Mouse (Mus musculus) heart, embryonic 15.5 days (tissue): ENCODE results near the gene Ppp1r9a. TPM values are rescaled to one million over a fixed set of nuclear protein-coding genes. Genes with fewer than 3 reads are reported as not detected.

Source experiments
- ATAC-seq: fragments of 200-750 bp; cut with Nextera tagmentation; replicated peaks from 2 replicates; pipeline ENCODE4 v1.8.0; 2017; ENCODE audit warnings: low read depth, moderate TSS enrichment; ENCODE audit not compliant: insufficient number of reproducible peaks, insufficient read depth, low FRiP score
- H3K27ac ChIP-seq: fragments of 300-500 bp; sonication (generic); 2 replicates; pipeline ENCODE4 v1.5.1; 2015; ENCODE audit warnings: mild to moderate bottlenecking, inconsistent platforms
- H3K27me3 ChIP-seq: fragments of 300-500 bp; sonication (generic); 2 replicates; pipeline ENCODE4 v1.6.1; 2015; ENCODE audit warnings: inconsistent platforms
- H3K36me3 ChIP-seq: fragments of 300-500 bp; sonication (generic); 2 replicates; pipeline ENCODE4 v1.6.1; 2015; ENCODE audit warnings: mild to moderate bottlenecking, inconsistent platforms
- H3K4me1 ChIP-seq: fragments of 300-500 bp; sonication (generic); replicated peaks from 2 replicates; pipeline ENCODE4 v1.6.1; 2015; ENCODE audit warnings: inconsistent platforms
- H3K4me2 ChIP-seq: fragments of 300-500 bp; sonication (generic); 2 replicates; pipeline ENCODE4 v1.6.1; 2015; ENCODE audit warnings: inconsistent platforms, mild to moderate bottlenecking, moderate library complexity
- H3K4me3 ChIP-seq: fragments of 300-500 bp; sonication (generic); 2 replicates; pipeline ENCODE4 v1.5.1; 2015; ENCODE audit warnings: mild to moderate bottlenecking, inconsistent platforms
- H3K9ac ChIP-seq: fragments of 300-500 bp; sonication (generic); 2 replicates; pipeline ENCODE4 v1.6.1; 2015; ENCODE audit warnings: mild to moderate bottlenecking, inconsistent platforms
- H3K9me3 ChIP-seq: fragments of 300-500 bp; sonication (generic); replicated peaks from 2 replicates; pipeline ENCODE4 v1.6.1; 2016; ENCODE audit warnings: inconsistent platforms
- WGBS: fragments of 180-500 bp; shearing (Covaris S2); methylation state at CpG from one replicate; pipeline ENCODE4 v1.1.7; 2015; ENCODE audit warnings: mixed read lengths; 5-methylcytosine and 5-hydroxymethylcytosine counted together
- polyA plus RNA-seq: library from polyadenylated mRNA; unstranded; fragments of >200 nt; fragmentation: Nextera tagmentation; extraction: Ambion mirVana; gene quantifications from 2 replicates; pipeline ENCODE4 v1.2.1, GENCODE M21; 2015

Ppp1r9a gene
- polyA plus RNA-seq, 1 experiment from 2014 or later: 13.5 TPM

GRCm38 (mm10) chr6:5109925-5110714 lies 207.4 kb downstream of the Ppp1r9a start:
- peak overlapping the region; percentile 53 for H3K4me3 ChIP-seq
- peaks cover 8% of the 10 kb centered on the region; the same call in 1 of the 2 replicates for H3K4me1 ChIP-seq
- peak; percentile 93 for ATAC-seq
- WGBS: 7% methylated on average over 18 of the region's 18 CpGs
- H3K9ac ChIP-seq: peak overlapping the region; percentile 44
- H3K27ac ChIP-seq: 0 out of 2 replicates have a peak overlapping the region, but pooled peaks have one; percentile 44
- peak overlapping the region; percentile 61 for H3K4me2 ChIP-seq
- no peaks in the 10 kb centered on the region for H3K27me3 ChIP-seq
- H3K36me3 ChIP-seq: no peaks in the 10 kb centered on the region; the same call in 1 of the 2 replicates
- H3K9me3 ChIP-seq: no peaks in the 10 kb centered on the region

GRCm38 (mm10) chr6:5110715-5111048 lies 208.0 kb downstream of the Ppp1r9a start:
- no peak for ATAC-seq
- WGBS: 15% methylated on average over 3 of the region's 3 CpGs

GRCm38 (mm10) chr6:5113103-5113502 lies 210.4 kb downstream of the Ppp1r9a start:
- no peak overlapping the region for H3K27ac ChIP-seq
- WGBS: 42% methylated on average over 8 of the region's 8 CpGs

More at GRCm38 (mm10) chr6:5110715-5111048, 208.0 kb downstream of the Ppp1r9a start:
- Histone ChIP-seq H3K4me3 (no peak overlapping the region), H3K36me3 (no peaks in the 10 kb centered on the region; the same call in 1 of the 2 replicates), H3K27me3 (no peaks in the 10 kb centered on the region), H3K9me3 (no peaks in the 10 kb centered on the region), H3K4me2 (no peak overlapping the region), H3K9ac (no peak overlapping the region), H3K4me1 (peaks cover 8% of the 10 kb centered on the region; the same call in 1 of the 2 replicates), H3K27ac (no peak overlapping the region)

GRCm38 (mm10) chr6:5113734-5114133 lies 211.0 kb downstream of the Ppp1r9a start:
- no peak for ATAC-seq
- Histone ChIP-seq H3K27me3 (no peaks in the 10 kb centered on the region), H3K4me1 (peaks cover 8% of the 10 kb centered on the region; the same call in 1 of the 2 replicates), H3K36me3 (no peaks in the 10 kb centered on the region; the same call in 1 of the 2 replicates), H3K9ac (no peak overlapping the region), H3K4me3 (no peak overlapping the region), H3K4me2 (no peak overlapping the region), H3K9me3 (no peaks in the 10 kb centered on the region), H3K27ac (no peak overlapping the region)
- 64% methylated on average over 5 of the region's 5 CpGs for WGBS

More at GRCm38 (mm10) chr6:5113103-5113502, 210.4 kb downstream of the Ppp1r9a start:
- H3K9ac ChIP-seq: no peak overlapping the region
- no peaks in the 10 kb centered on the region for H3K27me3 ChIP-seq
- no peaks in the 10 kb centered on the region; the same call in 1 of the 2 replicates for H3K36me3 ChIP-seq
- H3K4me3 ChIP-seq: no peak overlapping the region
- H3K4me1 ChIP-seq: peaks cover 8% of the 10 kb centered on the region; the same call in 1 of the 2 replicates
- H3K4me2 ChIP-seq: no peak overlapping the region
- ATAC-seq: no peak
- no peaks in the 10 kb centered on the region for H3K9me3 ChIP-seq

GRCm38 (mm10) chr6:5114857-5115256 lies 212.1 kb downstream of the Ppp1r9a start:
- no peaks in the 10 kb centered on the region for H3K9me3 ChIP-seq
- no peaks in the 10 kb centered on the region for H3K27me3 ChIP-seq
- no peaks in the 10 kb centered on the region; the same call in 1 of the 2 replicates for H3K36me3 ChIP-seq
- 86% methylated on average over 7 of the region's 7 CpGs for WGBS
- H3K27ac ChIP-seq: no peak overlapping the region
- no peak overlapping the region for H3K4me2 ChIP-seq
- no peak overlapping the region for H3K4me3 ChIP-seq
- 0 out of 2 replicates have a peak, but pooled peaks cover 6% of the 10 kb centered on the region for H3K4me1 ChIP-seq
- H3K9ac ChIP-seq: no peak overlapping the region
- no peak for ATAC-seq

GRCm38 (mm10) chr6:5119181-5119910 lies 216.6 kb downstream of the Ppp1r9a start:
- no peak for ATAC-seq
- 85% methylated on average over 15 of the region's 15 CpGs for WGBS
- H3K36me3 ChIP-seq: no peaks in the 10 kb centered on the region; the same call in 1 of the 2 replicates
- no peaks in the 10 kb centered on the region for H3K4me1 ChIP-seq
- no peak overlapping the region for H3K4me2 ChIP-seq
- no peaks in the 10 kb centered on the region for H3K9me3 ChIP-seq
- H3K27me3 ChIP-seq: no peaks in the 10 kb centered on the region
- H3K27ac ChIP-seq: no peak overlapping the region
- no peak overlapping the region for H3K4me3 ChIP-seq
- no peak overlapping the region for H3K9ac ChIP-seq

- Histone ChIP-seq H3K9ac (no peak overlapping the region), H3K36me3 (no peaks in the 10 kb centered on the region; the same call in 1 of the 2 replicates), H3K27me3 (no peaks in the 10 kb centered on the region), H3K4me1 (no peaks in the 10 kb centered on the region), H3K4me3 (no peak overlapping the region), H3K4me2 (no peak overlapping the region), H3K9me3 (no peaks in the 10 kb centered on the region), H3K27ac (no peak overlapping the region)
- ATAC-seq: no peak
- WGBS: 41% methylated on average over 3 of the region's 3 CpGs
Measured at GRCm38 (mm10) chr6:5120229-5120628, 217.5 kb downstream of the Ppp1r9a start.

GRCm38 (mm10) chr6:5129364-5130093 lies 226.8 kb downstream of the Ppp1r9a start:
- Histone ChIP-seq H3K36me3 (peaks cover 3% of the 10 kb centered on the region; the same call in 1 of the 2 replicates), H3K9me3 (no peaks in the 10 kb centered on the region), H3K27me3 (no peaks in the 10 kb centered on the region), H3K4me3 (no peak overlapping the region), H3K27ac (no peak overlapping the region), H3K4me2 (no peak overlapping the region), H3K9ac (no peak overlapping the region), H3K4me1 (no peaks in the 10 kb centered on the region)
- ATAC-seq: no peak
- WGBS: 83% methylated on average over 14 of the region's 14 CpGs

GRCm38 (mm10) chr6:5134986-5135385 lies 232.3 kb downstream of the Ppp1r9a start:
- Histone ChIP-seq H3K27me3 (no peaks in the 10 kb centered on the region), H3K27ac (no peak overlapping the region), H3K9me3 (no peaks in the 10 kb centered on the region), H3K36me3 (peaks cover 7% of the 10 kb centered on the region; the same call in 1 of the 2 replicates), H3K4me2 (no peak overlapping the region), H3K4me3 (no peak overlapping the region), H3K9ac (no peak overlapping the region), H3K4me1 (no peaks in the 10 kb centered on the region)
- ATAC-seq: no peak
- WGBS: 75% methylated on average over 6 of the region's 6 CpGs

- no peaks in the 10 kb centered on the region for H3K27me3 ChIP-seq
- peaks cover 7% of the 10 kb centered on the region; the same call in 1 of the 2 replicates for H3K36me3 ChIP-seq
- no peaks in the 10 kb centered on the region for H3K9me3 ChIP-seq
- no peak overlapping the region for H3K4me2 ChIP-seq
- H3K27ac ChIP-seq: no peak overlapping the region
- ATAC-seq: no peak
- 87% methylated on average over 6 of the region's 6 CpGs for WGBS
- H3K9ac ChIP-seq: no peak overlapping the region
- H3K4me3 ChIP-seq: no peak overlapping the region
- H3K4me1 ChIP-seq: no peaks in the 10 kb centered on the region
Measured at GRCm38 (mm10) chr6:5136046-5136445, 233.3 kb downstream of the Ppp1r9a start.
